In the genomic region with DNA sequence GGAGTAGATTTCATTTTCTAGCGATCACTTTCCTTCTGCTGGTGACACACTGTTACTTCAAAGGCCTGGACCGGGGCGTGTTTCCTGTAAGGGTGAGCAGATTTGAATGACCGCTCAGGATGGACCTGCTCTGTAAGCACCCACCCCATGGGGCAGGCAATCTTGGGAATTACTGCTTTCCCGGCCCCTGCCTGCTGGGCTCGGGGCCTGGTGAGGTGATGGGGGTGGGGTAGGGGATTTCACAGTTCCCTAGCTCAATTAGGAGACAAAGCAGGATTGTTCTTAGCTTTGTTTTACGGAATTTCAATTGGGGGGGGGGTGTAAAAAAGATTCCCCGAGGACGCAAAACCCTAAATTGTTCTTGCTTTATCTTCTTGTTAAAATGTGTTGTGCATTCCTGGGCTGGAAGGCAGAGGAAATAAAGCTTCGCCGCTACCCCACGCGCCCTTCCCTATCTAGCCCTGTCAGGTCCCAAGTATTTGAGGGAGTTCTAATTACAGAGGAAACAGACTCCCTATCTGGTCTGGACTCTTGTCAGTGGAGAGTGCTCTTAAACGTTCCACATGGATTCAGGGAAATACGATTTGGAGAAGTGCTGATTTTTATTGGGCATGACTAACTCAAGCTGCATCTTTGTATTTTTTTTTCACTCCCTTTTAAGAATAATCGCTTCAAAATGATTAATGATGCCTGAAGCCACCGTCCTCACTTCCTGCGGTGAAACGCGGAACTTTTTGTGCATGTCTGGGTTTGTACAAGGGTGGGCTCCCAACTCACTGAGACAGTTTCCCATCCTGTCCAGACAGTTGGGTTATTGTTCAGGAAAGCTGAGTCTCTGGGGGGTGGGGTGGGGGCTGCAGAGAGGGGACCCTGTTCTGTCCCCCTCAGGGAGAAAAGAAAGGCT, we compare ENCODE assay signal across 8 mouse cellular contexts.
DNase-seq lines count a peak whose midpoint lies in the region; ATAC-seq and TF ChIP-seq lines count a peak whose summit lies in the region.

No protein-coding gene starts in this region.

- DNase-seq in left cerebral cortex, adult 2 months (ENCODE audit: extremely low spot score in 1 of 2, low spot score in 2 of 2) = no peak
- DNase-seq in left cerebral cortex, adult 8-10 months (ENCODE audit: low spot score in 2 of 2) = no peak
- no peak for DNase-seq in right cerebral cortex, adult 18-20 months
- DNase-seq in thymus, postnatal 0 days (ENCODE audit: low spot score) = no peak
- DNase-seq in urinary bladder, postnatal 4 days (ENCODE audit: low spot score in 2 of 2) = no peak

- WGBS in hindbrain, embryonic 16.5 days = 5% methylated on average over 20 of the region's 20 CpGs
- WGBS in midbrain, embryonic 12.5 days = 2% methylated on average over 20 of the region's 20 CpGs

- H3K4me2 ChIP-seq in hindbrain, embryonic 16.5 days (ENCODE audit: low read length) = peak overlapping the region; percentile 62
- H3K4me2 ChIP-seq in midbrain, embryonic 12.5 days (replicated peaks) = peak overlapping the region; percentile 54

- no peaks in the 10 kb centered on the region for H3K9me3 ChIP-seq in hindbrain, embryonic 16.5 days (ENCODE audit: control insufficient read depth, low read length)
- H3K9me3 ChIP-seq in midbrain, embryonic 12.5 days = no peaks in the 10 kb centered on the region

- no peaks in the 10 kb centered on the region for H3K36me3 ChIP-seq in hindbrain, embryonic 16.5 days (ENCODE audit: control insufficient read depth, insufficient read depth, low read length)
- H3K36me3 ChIP-seq in midbrain, embryonic 12.5 days = no peaks in the 10 kb centered on the region

- ATAC-seq in hindbrain, embryonic 16.5 days = peak; percentile 63
- ATAC-seq in midbrain, embryonic 12.5 days (ENCODE audit: low FRiP score, low read depth) = peak; percentile 55

- peaks cover 3% of the 10 kb centered on the region; the same call in 1 of the 2 replicates for H3K4me1 ChIP-seq in embryonic fibroblast, embryonic 13.5 days (ENCODE audit: control insufficient read depth, insufficient read depth, low read length)
- peaks cover 43% of the 10 kb centered on the region for H3K4me1 ChIP-seq in hindbrain, embryonic 16.5 days (ENCODE audit: control insufficient read depth, insufficient read depth, low read depth, low read length)
- H3K4me1 ChIP-seq in midbrain, embryonic 12.5 days = peaks cover 65% of the 10 kb centered on the region

- 0 out of 2 replicates have a peak, but pooled peaks have one; percentile 4 for TF ChIP-seq POLR2A in embryonic fibroblast, embryonic 13.5 days (IDR thresholded peaks at IDR 0.05; ENCODE audit: low read depth, low read length)

- no peaks in the 10 kb centered on the region for H3K27me3 ChIP-seq in hindbrain, embryonic 16.5 days (replicated peaks; ENCODE audit: control insufficient read depth, insufficient read depth, low read length)
- H3K27me3 ChIP-seq in midbrain, embryonic 12.5 days = peaks cover 7% of the 10 kb centered on the region; the same call in 1 of the 2 replicates

- TF ChIP-seq CTCF in left cerebral cortex, adult 2 months (IDR thresholded peaks at IDR 0.05) = no peak; the same call in 1 of the 2 replicates
- TF ChIP-seq CTCF in embryonic fibroblast, embryonic 13.5 days (IDR thresholded peaks at IDR 0.05; ENCODE audit: borderline replicate concordance, insufficient read depth, low read length) = no peak

- H3K27ac ChIP-seq in left cerebral cortex, adult 2 months = no peak overlapping the region
- peak overlapping the region; percentile 66 for H3K27ac ChIP-seq in embryonic fibroblast, embryonic 13.5 days (ENCODE audit: insufficient read depth, low read length)
- H3K27ac ChIP-seq in hindbrain, embryonic 16.5 days (ENCODE audit: low read depth, low read length) = peak overlapping the region; percentile 67
- peak overlapping the region; percentile 88 for H3K27ac ChIP-seq in midbrain, embryonic 12.5 days (replicated peaks)

- H3K4me3 ChIP-seq in left cerebral cortex, adult 2 months = peak overlapping the region; percentile 33
- 0 out of 2 replicates have a peak overlapping the region, but pooled peaks have one; percentile 10 for H3K4me3 ChIP-seq in embryonic fibroblast, embryonic 13.5 days (ENCODE audit: insufficient read depth, low read length)
- peak overlapping the region; percentile 36 for H3K4me3 ChIP-seq in hindbrain, embryonic 16.5 days (ENCODE audit: low read length)
- peak overlapping the region; percentile 31 for H3K4me3 ChIP-seq in midbrain, embryonic 12.5 days

- H3K9ac ChIP-seq in hindbrain, embryonic 16.5 days (ENCODE audit: low read depth, low read length) = peak overlapping the region; percentile 54
- H3K9ac ChIP-seq in midbrain, embryonic 12.5 days (replicated peaks) = 0 out of 2 replicates have a peak overlapping the region, but pooled peaks have one; percentile 25

- intact Hi-C loops in left cerebral cortex, adult 2 months (cut with DNase I) = loop anchor here (5.0 kb wide), 1 partner anchor 193 kb away; the partner anchor contains the start of gene Enc1
